In genomic region chr3:69709043-69709929, GRCm38 (mm10) we compare ENCODE assay signal across 10 mouse cellular contexts. TPM values are rescaled to one million over a fixed set of nuclear protein-coding genes. Genes with fewer than 3 reads are reported as not detected.
A peak's percentile ranks its signal among the peaks of the same experiment; 100 is the strongest.
DNase-seq lines count a peak whose midpoint lies in the region; ATAC-seq and TF ChIP-seq lines count a peak whose summit lies in the region.
"Had no signal": no experiment of that assay in that cellular context is flagged by ENCODE, and none has a peak within 500 bp of the region (broad histone marks: within the 10 kb centered on the region; RNA-seq: fewer than 3 reads in every experiment).

No protein-coding gene starts in this region.

- peak; percentile 64 for ATAC-seq in frontal cortex, adult (ENCODE audit: low TSS enrichment)
- peak; percentile 94 for ATAC-seq in forebrain, embryonic 14.5 days
- peak; percentile 40 for ATAC-seq in megakaryocyte, adult 5-6 weeks (ENCODE audit: poor library complexity, severe bottlenecking)

- DNase-seq in frontal cortex, postnatal 10 days (ENCODE audit: low spot score in 2 of 2): no peak
- DNase-seq in CH12.LX (ENCODE audit: extremely low read depth): no peak
- DNase-seq in forebrain, embryonic 14.5 days (ENCODE audit: low spot score): peak; percentile 91
- no peak for DNase-seq in c-Kit-positive CD71-positive TER-119-positive erythroid progenitor cells, embryonic 14.5 days (ENCODE audit: low spot score)
- DNase-seq in B cell, adult 2 months: no peak
- no peak for DNase-seq in urinary bladder, adult 2 months (ENCODE audit: low spot score)
- DNase-seq: right cerebral cortex, postnatal 14 days had no signal

- H3K9me3 ChIP-seq in CH12.LX (replicated peaks; ENCODE audit: low read length): no peaks in the 10 kb centered on the region
- H3K9me3 ChIP-seq in forebrain, embryonic 14.5 days (replicated peaks; ENCODE audit: control insufficient read depth, low read length): no peaks in the 10 kb centered on the region

- no peak for TF ChIP-seq RAD21 in CH12.LX (IDR thresholded peaks at IDR 0.05; ENCODE audit: low read depth, low read length)

- H3K27me3 ChIP-seq in CH12.LX (replicated peaks): no peaks in the 10 kb centered on the region
- 0 out of 2 replicates have a peak, but pooled peaks cover 15% of the 10 kb centered on the region for H3K27me3 ChIP-seq in forebrain, embryonic 14.5 days (replicated peaks; ENCODE audit: control insufficient read depth, insufficient read depth, low read length)

- no peak overlapping the region for H3K4me2 ChIP-seq in CH12.LX (ENCODE audit: insufficient read depth, low read depth, poor library complexity, severe bottlenecking)
- H3K4me2 ChIP-seq in forebrain, embryonic 14.5 days (ENCODE audit: low read length): no peak overlapping the region

- H3K4me1 ChIP-seq in CH12.LX (ENCODE audit: control insufficient read depth in 1 of 2, insufficient read depth in 2 of 2): peaks cover 3 to 8% of the 10 kb centered on the region in 2 experiments; a peak in 1 of 4 replicates
- H3K4me1 ChIP-seq in forebrain, embryonic 14.5 days (ENCODE audit: control insufficient read depth, insufficient read depth, low read length): peaks cover 5% of the 10 kb centered on the region; the same call in 1 of the 2 replicates

- 1% methylated on average over 12 of the region's 12 CpGs for WGBS in forebrain, embryonic 14.5 days

- no peak for TF ChIP-seq POLR2A in CH12.LX (IDR thresholded peaks at IDR 0.05; ENCODE audit: low read depth, low read length)

- no peak overlapping the region for H3K4me3 ChIP-seq in CH12.LX (replicated peaks in 1 of 3; ENCODE audit: low read depth in 2 of 3, low read length in 2 of 3, poor library complexity in 1 of 3)
- H3K4me3 ChIP-seq in forebrain, embryonic 14.5 days (ENCODE audit: low read depth, low read length): no peak overlapping the region

- no peak overlapping the region for H3K27ac ChIP-seq in CH12.LX (ENCODE audit: insufficient read depth, low read depth)
- no peak overlapping the region for H3K27ac ChIP-seq in forebrain, embryonic 14.5 days (ENCODE audit: low read depth, low read length)
- H3K27ac ChIP-seq: liver, embryonic 14.5 days had no signal

- H3K79me2 ChIP-seq in CH12.LX (replicated peaks; ENCODE audit: control insufficient read depth, extremely low read depth, insufficient read depth, poor library complexity, severe bottlenecking): no peaks in the 10 kb centered on the region

- in situ Hi-C loops in CH12.LX (cut with MboI; ENCODE audit: low pct_ligation_motif_present, low pct_unique_long_range_greater_than_20kb, low sequenced_read_pairs): loop anchor here (10.0 to 25.0 kb wide), 2 partner anchors 224 to 447 kb away; no protein-coding TSS in a partner anchor

- TF ChIP-seq EP300 in CH12.LX (IDR thresholded peaks at IDR 0.05; ENCODE audit: low read length): no peak

- no peak overlapping the region for H3K9ac ChIP-seq in CH12.LX (ENCODE audit: insufficient read depth, low read depth)
- no peak overlapping the region for H3K9ac ChIP-seq in forebrain, embryonic 14.5 days (ENCODE audit: low read length)
- H3K9ac ChIP-seq: liver, embryonic 14.5 days had no signal

- TF ChIP-seq CTCF in CH12.LX (conservative IDR thresholded peaks at IDR 0.05 in 1 of 2, IDR thresholded peaks at IDR 0.05 in 1 of 2; ENCODE audit: low read depth in 2 of 2, low read length in 2 of 2): no peak

- dilution Hi-C loops in CH12.LX (cut with MboI; ENCODE audit: extremely low pct_ligation_motif_present, extremely low pct_unique_long_range_greater_than_20kb, low sequenced_read_pairs): no loop called here

- H3K36me3 ChIP-seq in CH12.LX (replicated peaks in 1 of 2; ENCODE audit: control insufficient read depth in 1 of 2, insufficient read depth in 1 of 2, low read length in 1 of 2): no peaks in the 10 kb centered on the region
- H3K36me3 ChIP-seq in forebrain, embryonic 14.5 days (ENCODE audit: control insufficient read depth, insufficient read depth, low read length): no peaks in the 10 kb centered on the region

TF ChIP-seq in CH12.LX, 34 proteins besides CTCF, POLR2A, EP300 and RAD21:
- TF ChIP-seq BHLHE40 (IDR thresholded peaks at IDR 0.05; ENCODE audit: low read depth, low read length): no peak
- TF ChIP-seq MXI1 (IDR thresholded peaks at IDR 0.05; ENCODE audit: low read depth, low read length): no peak
- TF ChIP-seq ZC3H11A (IDR thresholded peaks at IDR 0.05; ENCODE audit: low read depth, low read length): no peak
- no peak for TF ChIP-seq POLR2AphosphoS2 (IDR thresholded peaks at IDR 0.05; ENCODE audit: low read depth, low read length)
- TF ChIP-seq ELF1 (IDR thresholded peaks at IDR 0.05; ENCODE audit: low read depth, low read length): no peak
- 0 out of 2 replicates have a peak, but pooled peaks have one; percentile 46 for TF ChIP-seq MAFK (IDR thresholded peaks at IDR 0.05; ENCODE audit: insufficient replicate concordance, low read length)
- TF ChIP-seq ZNF384 (IDR thresholded peaks at IDR 0.05; ENCODE audit: low read depth, low read length): no peak
- TF ChIP-seq CHD2 (IDR thresholded peaks at IDR 0.05; ENCODE audit: low read length): no peak
- no peak for TF ChIP-seq JUN (IDR thresholded peaks at IDR 0.05; ENCODE audit: insufficient read depth, low read depth, low read length)
- peak; percentile 23; the same call in 1 of the 2 replicates for TF ChIP-seq ETS1 (conservative IDR thresholded peaks at IDR 0.05; ENCODE audit: low read depth, low read length)
TF ChIP-seq in CH12.LX: peak in this region for 2.

RNA-seq across cellular contexts. Expression of gene Nmd3, which starts 12.5 kb away (rescaled TPM):
- total RNA-seq in CH12.LX (2012; rRNA removed) (154 and 177 TPM in 2 replicates), CH12.LX (2014; rRNA removed) (128 and 161 TPM in 2 replicates)
- 247 and 291 TPM in 2 replicates for polyA plus RNA-seq in CH12.LX (2012; ENCODE audit: insufficient read length, low read depth)
- polyA plus RNA-seq in forebrain, embryonic 14.5 days (2014; fragmentation: Nextera tagmentation; extraction: Ambion mirVana): 132 and 136 TPM in 2 replicates
- 44.2 and 60.2 TPM in 2 replicates for total RNA-seq in megakaryocyte, adult 5-6 weeks (2015)
- total RNA-seq in megakaryocyte, adult 5-6 weeks (2017): 34.5 and 42.1 TPM in 2 replicates
- 29.4 and 35.5 TPM in 2 replicates for polyA plus RNA-seq in urinary bladder, adult 2 months (2012; rRNA removed)

Comparison
In these comparisons a context has a peak if more than half of its experiments do, and no peak if none do; other contexts are left out.
1. ATAC-seq: peak in every context shown above with its lines; median percentile 94 in forebrain, embryonic 14.5 days; 64 in frontal cortex, adult; 40 in megakaryocyte, adult 5-6 weeks.